1 mouse cellular context compared by ENCODE assay signal in the genomic region with DNA sequence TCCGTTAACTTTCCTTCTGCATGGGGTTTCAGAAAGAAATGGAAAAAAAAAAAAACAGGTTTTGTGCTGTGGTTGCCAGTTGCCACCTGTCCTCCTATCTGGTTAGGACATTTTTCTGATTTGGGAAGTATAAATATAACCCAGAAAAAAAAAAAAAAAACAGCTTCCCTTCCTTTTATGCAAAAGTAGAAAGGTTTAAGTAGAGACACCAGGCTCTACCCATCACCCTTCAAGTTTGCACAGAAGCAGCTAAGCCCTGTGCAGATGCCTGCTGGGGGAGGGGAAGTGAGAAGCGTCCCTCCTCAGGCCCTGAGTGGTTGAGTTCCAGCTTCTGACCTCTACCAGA.
TF ChIP-seq lines count a peak whose summit lies in the region.

No protein-coding gene starts in this region.

TF ChIP-seq in CH12.LX, 34 proteins besides CTCF, POLR2A, EP300 and RAD21 (continued from another document):
- TF ChIP-seq JUN (IDR thresholded peaks at IDR 0.05; ENCODE audit: insufficient read depth, low read depth, low read length) = peak; percentile 62; the same call in 1 of the 2 replicates
- TF ChIP-seq ZC3H11A (IDR thresholded peaks at IDR 0.05; ENCODE audit: low read depth, low read length) = no peak
- no peak for TF ChIP-seq USF1 (IDR thresholded peaks at IDR 0.05; ENCODE audit: low read depth, low read length)
- TF ChIP-seq TCF12 (IDR thresholded peaks at IDR 0.05; ENCODE audit: low read depth, low read length) = peak; percentile 95
- no peak for TF ChIP-seq MAZ (IDR thresholded peaks at IDR 0.05; ENCODE audit: low read depth, low read length)
- TF ChIP-seq TBP (conservative IDR thresholded peaks at IDR 0.05; ENCODE audit: low read depth, low read length) = peak; percentile 96
- no peak for TF ChIP-seq PAX5 (IDR thresholded peaks at IDR 0.05; ENCODE audit: low read length)
- no peak for TF ChIP-seq MAX (IDR thresholded peaks at IDR 0.05; ENCODE audit: low read length)
- TF ChIP-seq NELFE (IDR thresholded peaks at IDR 0.05; ENCODE audit: low read depth, low read length) = no peak
- TF ChIP-seq POLR2AphosphoS2 (IDR thresholded peaks at IDR 0.05; ENCODE audit: low read depth, low read length) = no peak
- peak; percentile 72 for TF ChIP-seq JUND (conservative IDR thresholded peaks at IDR 0.05; ENCODE audit: low read depth, low read length)
- peak; percentile 76; the same call in 1 of the 2 replicates for TF ChIP-seq RCOR1 (conservative IDR thresholded peaks at IDR 0.05; ENCODE audit: low read depth, low read length)
- TF ChIP-seq IRF4 (IDR thresholded peaks at IDR 0.05; ENCODE audit: low read depth, low read length) = peak; percentile 89
- no peak for TF ChIP-seq NRF1 (IDR thresholded peaks at IDR 0.05; ENCODE audit: low read depth, low read length)
- TF ChIP-seq GABPA (IDR thresholded peaks at IDR 0.05; ENCODE audit: insufficient replicate concordance, low read depth, low read length) = no peak
- peak; percentile 36; the same call in 1 of the 2 replicates for TF ChIP-seq SMC3 (IDR thresholded peaks at IDR 0.05; ENCODE audit: low read depth, low read length)
- TF ChIP-seq E2F4 (IDR thresholded peaks at IDR 0.05; ENCODE audit: insufficient replicate concordance, low read depth, low read length) = peak; percentile 14; the same call in 1 of the 2 replicates
- TF ChIP-seq MYC (IDR thresholded peaks at IDR 0.05; ENCODE audit: low read depth, low read length) = peak; percentile 91
- TF ChIP-seq SIN3A (IDR thresholded peaks at IDR 0.05; ENCODE audit: low read length) = peak; percentile 48; the same call in 1 of the 2 replicates
- 0 out of 2 replicates have a peak, but pooled peaks have one; percentile 9 for TF ChIP-seq MXI1 (IDR thresholded peaks at IDR 0.05; ENCODE audit: low read depth, low read length)
- TF ChIP-seq ZNF384 (IDR thresholded peaks at IDR 0.05; ENCODE audit: low read depth, low read length) = peak; percentile 99
- TF ChIP-seq ETS1 (conservative IDR thresholded peaks at IDR 0.05; ENCODE audit: low read depth, low read length) = peak; percentile 94
- TF ChIP-seq MAFK (IDR thresholded peaks at IDR 0.05; ENCODE audit: insufficient replicate concordance, low read length) = peak; percentile 74
- no peak for TF ChIP-seq KAT2A (IDR thresholded peaks at IDR 0.05; ENCODE audit: insufficient replicate concordance, low read length)
- TF ChIP-seq BHLHE40 (IDR thresholded peaks at IDR 0.05; ENCODE audit: low read depth, low read length) = peak; percentile 81
- TF ChIP-seq UBTF (IDR thresholded peaks at IDR 0.05; ENCODE audit: low read depth, low read length) = peak; percentile 48; the same call in 1 of the 2 replicates
- TF ChIP-seq ZKSCAN1 (IDR thresholded peaks at IDR 0.05; ENCODE audit: borderline replicate concordance, low read depth, low read length) = no peak
- TF ChIP-seq CHD2 (IDR thresholded peaks at IDR 0.05; ENCODE audit: low read length) = peak; percentile 96
- no peak; the same call in 1 of the 2 replicates for TF ChIP-seq ZMIZ1 (IDR thresholded peaks at IDR 0.05; ENCODE audit: low read depth, low read length)
- peak; percentile 48; the same call in 1 of the 2 replicates for TF ChIP-seq ELF1 (IDR thresholded peaks at IDR 0.05; ENCODE audit: low read depth, low read length)
- no peak for TF ChIP-seq CHD1 (IDR thresholded peaks at IDR 0.05; ENCODE audit: low read depth, low read length)
